Mouse (Mus musculus) midbrain, embryonic 11.5 days (tissue): ENCODE results near the gene D230025D16Rik. TPM values are rescaled to one million over a fixed set of nuclear protein-coding genes. Genes with fewer than 3 reads are reported as not detected.

Experiments
- ATAC-seq: fragments of 200-750 bp; cut with Nextera tagmentation; 2 replicates; pipeline ENCODE4 v1.8.0; 2017; ENCODE audit warnings: moderate TSS enrichment, moderate library complexity; ENCODE audit not compliant: low FRiP score
- DNase-seq: peaks from one replicate; pipeline ENCODE4 v3.0.0; 2015; ENCODE audit warnings: low spot score; ENCODE audit errors: missing footprints
- H3K27ac ChIP-seq: fragments of 300-500 bp; sonication (generic); 2 replicates; pipeline ENCODE4 v1.5.1; 2014; ENCODE audit warnings: low read depth, low read length
- H3K27me3 ChIP-seq: fragments of 300-500 bp; sonication (generic); 2 replicates; pipeline ENCODE4 v1.6.1; 2014; ENCODE audit warnings: mild to moderate bottlenecking, low read length, moderate library complexity, mixed read lengths; ENCODE audit not compliant: control insufficient read depth, insufficient read depth
- H3K36me3 ChIP-seq: fragments of 300-500 bp; sonication (generic); 2 replicates; pipeline ENCODE4 v1.6.1; 2014; ENCODE audit warnings: mild to moderate bottlenecking, low read length, moderate library complexity, mixed read lengths; ENCODE audit not compliant: control insufficient read depth, insufficient read depth
- H3K4me1 ChIP-seq: fragments of 300-500 bp; sonication (generic); 2 replicates; pipeline ENCODE4 v1.6.1; 2014; ENCODE audit warnings: low read length; ENCODE audit not compliant: control insufficient read depth, insufficient read depth
- H3K4me2 ChIP-seq: fragments of 300-500 bp; sonication (generic); 2 replicates; pipeline ENCODE4 v1.6.1; 2014; ENCODE audit warnings: mild to moderate bottlenecking, moderate library complexity
- H3K4me3 ChIP-seq: fragments of 300-500 bp; sonication (generic); 2 replicates; pipeline ENCODE4 v1.5.1; 2014; ENCODE audit warnings: low read depth, low read length
- H3K9ac ChIP-seq: fragments of 300-500 bp; sonication (generic); 2 replicates; pipeline ENCODE4 v1.6.1; 2014; ENCODE audit warnings: low read length
- H3K9me3 ChIP-seq: fragments of 300-500 bp; sonication (generic); 2 replicates; pipeline ENCODE4 v1.6.1; 2016; ENCODE audit warnings: low read length; ENCODE audit not compliant: control insufficient read depth
- whole genome bisulfite sequencing: fragments of 180-500 bp; shearing (Covaris S2); extraction: QIAGEN DNeasy Blood & Tissue Kit; methylation state at CpG from one replicate; pipeline ENCODE4 v1.1.7; 2014; 5-methylcytosine and 5-hydroxymethylcytosine counted together
- polyA plus RNA-seq: library from polyadenylated mRNA; unstranded; fragments of >200 nt; fragmentation: Nextera tagmentation; extraction: Ambion mirVana; gene quantifications from 2 replicates; pipeline ENCODE4 v1.2.1, GENCODE M21; 2014

Gene D230025D16Rik
- polyA plus RNA-seq, 1 experiment from 2014 or later = 32.9 TPM

DNA sequence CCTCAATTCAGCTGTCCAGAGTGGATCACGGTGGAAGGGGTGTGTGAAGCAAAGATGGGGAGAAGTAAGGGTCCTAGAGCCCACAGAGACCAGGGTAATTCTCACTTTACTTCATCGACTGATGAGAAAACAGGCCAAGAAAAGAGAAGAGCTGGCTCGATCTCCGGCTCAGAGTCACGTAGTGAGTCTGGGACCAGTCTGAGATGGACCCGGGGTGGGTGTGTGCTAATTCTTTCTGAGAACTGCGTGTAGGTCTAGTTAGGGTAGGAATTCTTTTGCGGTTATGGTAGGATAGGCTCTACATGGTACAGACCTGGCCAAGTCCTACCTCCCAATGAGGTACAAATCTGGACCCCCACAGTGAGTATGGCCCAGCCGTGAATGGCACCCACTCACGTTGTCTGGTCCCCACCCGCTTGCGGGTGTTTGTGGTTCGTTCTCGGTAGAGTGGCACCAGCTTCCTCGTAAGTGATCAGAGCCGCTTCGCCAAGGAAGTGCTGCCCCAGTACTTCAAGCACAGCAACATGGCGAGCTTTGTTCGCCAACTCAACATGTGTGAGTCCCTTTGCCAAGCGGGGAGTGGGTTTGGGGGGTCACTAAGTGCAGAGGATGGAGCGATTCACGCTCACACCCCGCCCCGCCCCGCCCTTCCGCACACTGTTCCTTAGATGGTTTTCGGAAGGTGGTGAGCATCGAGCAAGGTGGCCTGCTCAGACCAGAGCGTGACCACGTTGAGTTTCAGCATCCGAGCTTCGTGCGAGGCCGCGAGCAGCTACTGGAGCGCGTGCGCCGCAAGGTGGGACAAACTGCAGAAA is 45.4 kb downstream of the D230025D16Rik start:
- peaks cover 99% of the 10 kb centered on the region for H3K27me3 ChIP-seq
- H3K9ac ChIP-seq = no peak overlapping the region
- H3K4me1 ChIP-seq = peaks cover 17% of the 10 kb centered on the region
- ATAC-seq (no peak), DNase-seq (peak; percentile 93)
- H3K4me3 ChIP-seq = peak overlapping the region; percentile 37
- peak overlapping the region; percentile 68 for H3K4me2 ChIP-seq
- H3K36me3 ChIP-seq = no peaks in the 10 kb centered on the region
- WGBS = 3% methylated on average over 39 of the region's 39 CpGs
- no peaks in the 10 kb centered on the region; the same call in 1 of the 2 replicates for H3K9me3 ChIP-seq
- no peak overlapping the region for H3K27ac ChIP-seq

DNA sequence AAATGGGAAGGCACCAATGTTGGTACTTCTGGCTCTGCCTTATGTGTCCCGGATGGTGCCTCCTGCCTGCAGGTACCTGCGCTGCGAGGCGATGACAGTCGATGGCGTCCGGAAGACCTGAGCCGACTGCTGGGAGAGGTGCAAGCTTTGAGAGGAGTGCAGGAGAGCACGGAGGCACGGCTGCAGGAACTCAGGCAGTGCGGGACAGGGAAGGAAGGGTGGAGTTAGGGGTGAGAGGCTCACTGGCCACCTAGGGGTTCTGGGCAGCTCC is 45.9 kb downstream of the D230025D16Rik start:
- Histone ChIP-seq H3K27me3 (peaks cover 99% of the 10 kb centered on the region), H3K4me3 (no peak overlapping the region), H3K36me3 (no peaks in the 10 kb centered on the region), H3K9me3 (no peaks in the 10 kb centered on the region; the same call in 1 of the 2 replicates), H3K9ac (no peak overlapping the region), H3K27ac (no peak overlapping the region), H3K4me2 (no peak overlapping the region), H3K4me1 (peaks cover 21% of the 10 kb centered on the region)
- 2% methylated on average over 11 of the region's 11 CpGs for WGBS
- DNase-seq (no peak), ATAC-seq (no peak)

GRCm38 (mm10) chr8:105275387-105275786 is 50.4 kb downstream of the D230025D16Rik start:
- H3K4me3 ChIP-seq = no peak overlapping the region
- no peaks in the 10 kb centered on the region for H3K36me3 ChIP-seq
- 4% methylated on average over 11 of the region's 11 CpGs for WGBS
- peaks cover 16% of the 10 kb centered on the region for H3K4me1 ChIP-seq
- no peak overlapping the region for H3K27ac ChIP-seq
- H3K27me3 ChIP-seq = peaks cover 94% of the 10 kb centered on the region
- no peaks in the 10 kb centered on the region for H3K9me3 ChIP-seq
- ATAC-seq = no peak
- no peak overlapping the region for H3K4me2 ChIP-seq
- DNase-seq = no peak
- H3K9ac ChIP-seq = no peak overlapping the region

- Histone ChIP-seq H3K27ac (no peak within 1 kb of the TSS), H3K4me2 (peak within 1 kb of the TSS; percentile 55), H3K36me3 (no peaks in the 10 kb centered on the region), H3K4me1 (peaks cover 15% of the 10 kb centered on the region), H3K27me3 (peaks cover 90% of the 10 kb centered on the region), H3K4me3 (peak within 1 kb of the TSS; percentile 34), H3K9me3 (no peaks in the 10 kb centered on the region), H3K9ac (peak within 1 kb of the TSS; percentile 47)
- DNase-seq (no peak), ATAC-seq (peak; percentile 10; the same call in 1 of the 2 replicates)
- WGBS = 5% methylated on average over 10 of the region's 10 CpGs
These were observed 50.9 kb downstream of the D230025D16Rik start, which contains the start of gene Nol3 for GRCm38 (mm10) chr8:105275840-105276239. Gene Nol3, plus strand, starts transcription at chr8:105276140.

DNA sequence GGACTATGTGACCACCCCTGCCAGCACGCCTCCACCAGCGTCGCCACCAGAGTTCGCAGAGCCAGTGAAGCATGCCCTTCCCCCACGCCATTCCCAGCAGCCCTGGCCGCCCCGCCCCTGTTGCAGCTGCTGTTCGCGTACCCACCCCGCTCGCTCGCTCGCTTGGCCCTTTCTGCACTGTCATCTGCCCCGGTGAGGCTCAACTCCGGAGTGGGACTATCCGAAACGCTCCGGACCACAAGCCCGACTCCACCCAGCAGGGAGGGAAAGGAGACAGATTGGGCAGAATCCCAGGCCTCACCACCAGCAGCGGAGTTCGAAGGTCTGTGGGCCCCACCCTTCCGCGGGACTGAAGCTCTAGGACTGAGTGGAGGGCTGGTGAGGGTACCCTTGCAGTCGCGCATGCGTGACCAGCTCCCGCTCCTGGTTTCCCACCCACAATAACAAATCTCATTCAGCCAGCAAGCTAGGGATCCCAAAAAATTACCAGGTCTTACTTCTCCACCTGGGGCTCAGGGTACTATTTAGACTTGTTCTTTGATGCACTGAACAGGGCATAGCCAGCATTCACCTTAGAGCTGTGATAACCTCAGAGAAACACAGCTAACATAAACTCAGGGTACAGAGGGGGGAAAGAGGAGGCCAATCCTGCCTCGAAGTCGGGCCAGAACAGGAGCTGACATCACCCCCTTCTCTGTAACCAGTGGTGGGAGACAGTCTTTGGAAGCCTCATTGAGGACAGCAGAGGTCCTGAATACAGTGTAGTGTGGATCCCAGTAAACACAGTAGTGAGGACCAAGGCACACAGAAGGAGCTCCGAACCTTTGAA is 51.6 kb downstream of the D230025D16Rik start:
- H3K36me3 ChIP-seq = no peaks in the 10 kb centered on the region
- peak overlapping the region; percentile 55 for H3K4me2 ChIP-seq
- no peak overlapping the region for H3K27ac ChIP-seq
- DNase-seq = peak; percentile 95
- H3K4me3 ChIP-seq = peak overlapping the region; percentile 34
- H3K9me3 ChIP-seq = no peaks in the 10 kb centered on the region
- peaks cover 14% of the 10 kb centered on the region for H3K4me1 ChIP-seq
- peak overlapping the region; percentile 47 for H3K9ac ChIP-seq
- ATAC-seq = peak; percentile 69
- WGBS = 3% methylated on average over 29 of the region's 30 CpGs
- peaks cover 84% of the 10 kb centered on the region for H3K27me3 ChIP-seq

DNA sequence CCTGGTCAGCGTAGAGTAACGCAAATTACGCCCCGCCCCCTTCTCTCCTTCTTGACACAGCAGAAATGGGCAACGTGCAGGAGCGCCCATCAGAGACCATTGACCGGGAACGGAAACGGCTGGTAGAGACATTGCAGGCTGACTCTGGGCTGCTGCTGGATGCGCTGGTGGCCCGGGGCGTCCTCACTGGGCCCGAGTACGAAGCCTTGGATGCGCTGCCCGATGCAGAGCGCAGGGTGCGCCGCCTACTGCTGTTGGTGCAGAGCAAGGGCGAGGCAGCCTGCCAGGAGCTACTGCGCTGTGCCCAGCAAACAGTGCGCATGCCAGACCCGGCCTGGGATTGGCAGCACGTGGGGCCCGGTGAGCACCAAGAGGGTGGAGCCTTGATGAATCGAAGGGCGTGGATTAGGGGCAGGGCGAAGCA is 54.0 kb downstream of the D230025D16Rik start:
- peaks cover 3% of the 10 kb centered on the region; the same call in 1 of the 2 replicates for H3K36me3 ChIP-seq
- H3K27me3 ChIP-seq = peaks cover 61% of the 10 kb centered on the region
- no peak overlapping the region for H3K9ac ChIP-seq
- H3K4me1 ChIP-seq = peaks cover 14% of the 10 kb centered on the region
- ATAC-seq (peak; percentile 5; the same call in 1 of the 2 replicates), DNase-seq (peak; percentile 90)
- H3K27ac ChIP-seq = no peak overlapping the region
- 4% methylated on average over 28 of the region's 28 CpGs for WGBS
- H3K4me3 ChIP-seq = no peak overlapping the region
- H3K4me2 ChIP-seq = peak overlapping the region; percentile 10; the same call in 1 of the 2 replicates
- H3K9me3 ChIP-seq = no peaks in the 10 kb centered on the region

DNA sequence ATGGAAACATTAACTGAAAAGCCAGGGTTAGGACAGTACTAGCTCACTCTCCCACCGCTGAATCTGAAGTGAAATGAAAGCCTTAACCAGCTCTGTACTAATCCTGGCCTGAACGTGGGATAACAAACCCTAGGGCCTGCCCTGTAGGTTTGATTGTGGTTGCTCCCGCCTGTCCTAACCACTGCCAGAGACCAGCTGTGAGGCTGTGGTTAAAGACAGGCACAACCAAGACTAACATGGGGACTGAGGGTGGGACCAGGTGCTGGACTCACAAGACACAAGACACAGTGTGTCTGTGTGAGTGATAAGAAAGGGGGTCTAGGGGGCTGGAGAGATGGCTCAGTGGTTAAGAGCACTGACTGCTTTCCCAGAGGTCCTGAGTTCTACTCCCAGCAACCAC is 55.6 kb downstream of the D230025D16Rik start:
- no peak overlapping the region for H3K4me3 ChIP-seq
- H3K27ac ChIP-seq = no peak overlapping the region
- ATAC-seq = no peak
- H3K4me2 ChIP-seq = no peak overlapping the region
- H3K36me3 ChIP-seq = peaks cover 3% of the 10 kb centered on the region; the same call in 1 of the 2 replicates
- no peak overlapping the region for H3K9ac ChIP-seq
- H3K9me3 ChIP-seq = no peaks in the 10 kb centered on the region
- WGBS = 72% methylated on average over 3 of the region's 3 CpGs
- H3K4me1 ChIP-seq = peaks cover 13% of the 10 kb centered on the region
- DNase-seq = no peak
- H3K27me3 ChIP-seq = peaks cover 44% of the 10 kb centered on the region

DNA sequence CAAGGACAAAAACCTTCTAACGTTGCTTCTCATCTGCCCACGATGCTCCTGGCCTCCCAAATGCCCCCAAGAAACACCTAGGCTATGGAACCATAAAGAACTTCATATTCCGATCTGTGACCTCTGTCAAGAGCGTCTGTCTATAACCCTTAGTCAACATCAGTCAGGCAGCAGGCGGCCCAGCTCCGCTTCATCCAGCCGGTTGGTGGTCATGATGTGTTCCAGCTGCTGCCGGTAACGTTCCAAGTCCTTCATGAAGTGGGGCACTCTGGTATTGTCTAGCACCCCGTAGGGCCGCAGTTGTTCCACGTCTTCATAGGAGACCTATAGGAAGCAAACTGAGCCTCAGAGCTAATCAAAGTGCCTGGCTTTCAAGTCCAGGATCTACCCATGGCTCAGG is 56.9 kb downstream of the D230025D16Rik start:
- H3K9me3 ChIP-seq = no peaks in the 10 kb centered on the region
- H3K9ac ChIP-seq = no peak overlapping the region
- 0 out of 2 replicates have a peak, but pooled peaks cover 7% of the 10 kb centered on the region for H3K4me1 ChIP-seq
- no peak overlapping the region for H3K4me3 ChIP-seq
- H3K27me3 ChIP-seq = peaks cover 32% of the 10 kb centered on the region
- no peak for DNase-seq
- no peak overlapping the region for H3K4me2 ChIP-seq
- WGBS = 85% methylated on average over 12 of the region's 12 CpGs
- H3K36me3 ChIP-seq = peaks cover 3% of the 10 kb centered on the region; the same call in 1 of the 2 replicates
- H3K27ac ChIP-seq = no peak overlapping the region
- ATAC-seq = no peak

GRCm38 (mm10) chr8:105282239-105282638 is 57.3 kb downstream of the D230025D16Rik start:
- no peak for ATAC-seq
- Histone ChIP-seq H3K27me3 (peaks cover 28% of the 10 kb centered on the region), H3K4me3 (no peak overlapping the region)

More at GRCm38 (mm10) chr8:105282239-105282638, 57.3 kb downstream of the D230025D16Rik start:
- Histone ChIP-seq H3K9ac (no peak overlapping the region), H3K27ac (no peak overlapping the region), H3K4me2 (no peak overlapping the region), H3K9me3 (no peaks in the 10 kb centered on the region), H3K36me3 (peaks cover 3% of the 10 kb centered on the region; the same call in 1 of the 2 replicates), H3K4me1 (0 out of 2 replicates have a peak, but pooled peaks cover 7% of the 10 kb centered on the region)
- WGBS = 91% methylated on average over 4 of the region's 4 CpGs
- no peak for DNase-seq
